Comparison of ENCODE assay signal across 15 mouse cellular contexts in the genomic region with DNA sequence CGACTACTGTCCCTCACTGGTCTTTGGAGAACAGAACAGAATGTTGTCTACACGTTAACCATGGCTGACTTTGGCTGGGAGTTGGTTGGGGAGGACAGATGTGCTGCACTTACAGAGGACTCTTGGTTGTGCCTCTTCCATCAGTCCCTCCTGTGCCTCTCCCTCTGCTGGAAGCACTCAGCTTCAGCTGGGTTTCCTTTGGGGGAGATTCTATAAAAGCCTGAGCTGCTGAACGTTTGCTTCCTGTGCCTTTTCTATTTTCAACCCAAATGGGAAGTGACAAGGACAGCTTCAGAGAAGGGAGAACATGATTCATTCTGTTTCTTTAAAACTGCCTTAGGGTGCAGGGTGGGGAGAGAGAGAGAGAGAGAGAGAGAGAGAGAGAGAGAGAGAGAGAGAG. TPM values are rescaled to one million over a fixed set of nuclear protein-coding genes. Genes with fewer than 3 reads are reported as not detected.
A peak's percentile ranks its signal among the peaks of the same experiment; 100 is the strongest.
DNase-seq lines count a peak whose midpoint lies in the region; ATAC-seq and TF ChIP-seq lines count a peak whose summit lies in the region.
"Had no signal": no experiment of that assay in that cellular context is flagged by ENCODE, and none has a peak within 500 bp of the region (broad histone marks: within the 10 kb centered on the region; RNA-seq: fewer than 3 reads in every experiment).

No protein-coding gene starts in this region.

- H3K4me3 ChIP-seq in lung, embryonic 14.5 days (ENCODE audit: low read depth, low read length): no peak overlapping the region
- H3K4me3 ChIP-seq: embryonic facial prominence, embryonic 12.5 days; forebrain, embryonic 12.5 days; liver, embryonic 15.5 days; midbrain, embryonic 12.5 days had no signal

- WGBS in lung, embryonic 14.5 days: 78% methylated on average over 3 of the region's 3 CpGs

- peak; percentile 6 for DNase-seq in CD4-positive, CD25-positive, alpha-beta regulatory T cell, adult 2 months (ENCODE audit: low read depth, low spot score)
- DNase-seq in lung, embryonic 14.5 days: no peak
- DNase-seq in lung, postnatal 36 days: no peak
- peak; percentile 33 for DNase-seq in induced T-regulatory cell, adult 2 months (ENCODE audit: low read depth)
- peak; percentile 42 to 68 for DNase-seq in right cerebral cortex, postnatal 10 days (ENCODE audit: low spot score in 2 of 2)
- DNase-seq in cerebellum, postnatal 14 days: no peak
- DNase-seq in adrenal gland, postnatal 14 days: no peak
- DNase-seq: cerebellum, adult 9-10 months; gastrocnemius, postnatal 36 days; heart, postnatal 10 days had no signal

- no peak overlapping the region for H3K9ac ChIP-seq in lung, embryonic 14.5 days
- H3K9ac ChIP-seq: embryonic facial prominence, embryonic 12.5 days; forebrain, embryonic 12.5 days; liver, embryonic 15.5 days; midbrain, embryonic 12.5 days had no signal

- H3K9me3 ChIP-seq in lung, embryonic 14.5 days (ENCODE audit: low read depth, low read length): no peaks in the 10 kb centered on the region
- H3K9me3 ChIP-seq: embryonic facial prominence, embryonic 12.5 days; forebrain, embryonic 12.5 days; liver, embryonic 15.5 days; midbrain, embryonic 12.5 days had no signal

- ATAC-seq in CD4-positive, CD25-positive, alpha-beta regulatory T cell, adult 4 months: no peak
- ATAC-seq in lung, embryonic 14.5 days (ENCODE audit: insufficient read depth): no peak

- no peak overlapping the region for H3K27ac ChIP-seq in lung, embryonic 14.5 days (ENCODE audit: low read depth)
- H3K27ac ChIP-seq: embryonic facial prominence, embryonic 12.5 days; forebrain, embryonic 12.5 days; liver, embryonic 15.5 days; midbrain, embryonic 12.5 days had no signal

- TF ChIP-seq CTCF in lung, embryonic 14.5 days (IDR thresholded peaks at IDR 0.05; ENCODE audit: low read depth): 0 out of 2 replicates have a peak, but pooled peaks have one; percentile 2

- no peaks in the 10 kb centered on the region for H3K36me3 ChIP-seq in lung, embryonic 14.5 days (ENCODE audit: insufficient read depth)
- H3K36me3 ChIP-seq: embryonic facial prominence, embryonic 12.5 days; forebrain, embryonic 12.5 days; liver, embryonic 15.5 days; midbrain, embryonic 12.5 days had no signal

- no peak overlapping the region for H3K4me2 ChIP-seq in lung, embryonic 14.5 days
- H3K4me2 ChIP-seq: embryonic facial prominence, embryonic 12.5 days; forebrain, embryonic 12.5 days; liver, embryonic 15.5 days; midbrain, embryonic 12.5 days had no signal

- no peaks in the 10 kb centered on the region for H3K27me3 ChIP-seq in lung, embryonic 14.5 days (ENCODE audit: insufficient read depth, low read length)
- H3K27me3 ChIP-seq: embryonic facial prominence, embryonic 12.5 days; forebrain, embryonic 12.5 days; liver, embryonic 15.5 days; midbrain, embryonic 12.5 days had no signal

- H3K4me1 ChIP-seq in lung, embryonic 14.5 days (ENCODE audit: insufficient read depth): no peaks in the 10 kb centered on the region
- H3K4me1 ChIP-seq: embryonic facial prominence, embryonic 12.5 days; forebrain, embryonic 12.5 days; liver, embryonic 15.5 days; midbrain, embryonic 12.5 days had no signal

RNA-seq across cellular contexts. Expression of gene Slc24a3, which starts 28.5 kb away (rescaled TPM):
- polyA plus RNA-seq in CD4-positive, CD25-positive, alpha-beta regulatory T cell, adult 4 months (2017; shearing (Covaris generic)): 1 to 10 TPM in 1 of 2 experiments, under 1 TPM in 1; 0.90 to 1.1 TPM
- 3.9 and 4.3 TPM in 2 replicates for polyA plus RNA-seq in lung, embryonic 14.5 days (2014; fragmentation: Nextera tagmentation; extraction: Ambion mirVana)
- total RNA-seq in adrenal gland, postnatal 14 days (2021): 40.5 and 40.6 TPM in 2 replicates

Comparison
In these comparisons a context has a peak if more than half of its experiments do, and no peak if none do; other contexts are left out.
1. DNase-seq: peak in CD4-positive, CD25-positive, alpha-beta regulatory T cell, adult 2 months (single experiment), induced T-regulatory cell, adult 2 months (single experiment) and right cerebral cortex, postnatal 10 days (2 of 2); none in lung, embryonic 14.5 days (single experiment), lung, postnatal 36 days (single experiment), cerebellum, postnatal 14 days (0 of 2) and adrenal gland, postnatal 14 days (single experiment).